Mouse (Mus musculus) brain, embryonic 14.5 days (tissue): Measurements from ENCODE around the gene Tas1r3.

Source experiments
- CTCF ChIP-seq: fragments of 200-500 bp; IDR thresholded peaks from 2 replicates; pipeline ENCODE4 v1.5.1; 2012; ENCODE audit warnings: inconsistent platforms, mild to moderate bottlenecking, moderate library complexity, borderline replicate concordance; ENCODE audit not compliant: insufficient read depth, insufficient read length; ENCODE audit errors: extremely low read depth
- POLR2A ChIP-seq: fragments of 200-500 bp; IDR thresholded peaks from 2 replicates; pipeline ENCODE4 v1.6.1; 2012; ENCODE audit warnings: mild to moderate bottlenecking, inconsistent platforms, borderline replicate concordance; ENCODE audit not compliant: poor library complexity, insufficient read depth, insufficient read length, severe bottlenecking; ENCODE audit errors: extremely low read depth

DNA sequence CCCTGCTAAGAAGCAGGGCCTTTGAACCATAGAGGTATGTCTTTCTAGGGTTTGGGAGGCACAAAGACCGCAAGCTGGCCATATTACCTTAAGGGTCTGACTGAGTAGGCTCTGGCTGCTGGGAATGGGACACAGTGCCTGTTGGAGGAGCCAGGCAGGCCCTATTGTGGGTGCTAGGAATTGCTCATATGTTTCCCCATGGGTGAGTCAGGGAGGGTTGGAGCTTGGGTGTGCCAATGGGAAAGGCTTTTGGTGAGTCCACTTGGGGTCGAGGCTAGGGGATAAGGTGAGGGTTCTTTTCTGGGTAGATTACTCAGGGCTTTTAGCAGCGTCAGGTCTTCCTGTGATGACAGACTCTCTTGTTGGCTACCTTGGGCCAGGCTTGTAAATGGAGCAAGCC is 11.8 kb downstream of the Tas1r3 start:
- no peak for TF ChIP-seq POLR2A
- TF ChIP-seq CTCF: no peak
